Mouse (Mus musculus): Measurements from ENCODE around the gene Krt81.

DNA sequence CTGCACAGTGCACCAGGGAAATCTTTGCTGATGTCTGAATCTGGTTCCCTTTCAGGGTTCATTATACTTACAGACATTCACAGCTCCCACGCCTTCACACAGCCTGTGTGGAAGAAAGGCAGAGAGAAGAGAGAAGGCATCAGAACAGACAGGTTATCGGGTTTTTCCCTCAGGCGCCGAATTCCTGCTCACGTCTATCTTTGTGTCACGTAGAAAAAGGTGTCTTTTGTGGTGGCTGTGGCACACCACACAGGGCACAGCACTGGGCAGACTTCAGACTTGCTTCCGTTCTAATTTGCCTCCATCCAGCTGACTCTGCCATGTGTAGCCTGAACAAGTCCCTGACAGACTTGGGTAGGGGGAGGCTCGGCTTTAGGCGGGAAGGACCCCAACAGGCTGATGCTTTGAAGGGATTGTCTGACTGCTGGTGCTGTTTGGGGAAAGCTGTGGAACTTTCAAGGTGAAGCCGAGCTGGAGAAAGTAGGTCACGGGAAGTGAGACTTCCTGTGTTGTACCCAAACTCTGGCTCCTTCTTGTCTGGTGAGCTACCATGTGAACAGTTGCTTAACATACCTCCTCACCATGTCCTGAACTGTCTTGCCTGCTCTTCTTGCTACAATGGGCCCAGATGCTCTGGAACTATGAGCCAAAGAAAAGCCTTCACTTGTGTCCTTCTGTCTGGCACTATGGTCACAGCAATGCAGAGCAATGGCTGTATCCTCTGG is 22.5 kb upstream of the Krt81 start:
- TF ChIP-seq CTCF (IDR thresholded peaks at IDR 0.05) (no peak), EP300 (IDR thresholded peaks at IDR 0.05) (no peak)

Data from lung, postnatal 0 days (tissue).